Mouse (Mus musculus): ENCODE results near the gene Armc2. TPM values are rescaled to one million over a fixed set of nuclear protein-coding genes. Genes with fewer than 3 reads are reported as not detected.

Armc2 gene
- polyA plus RNA-seq, 1 experiment from 2014 or later, result 2.4 TPM

GRCm38 (mm10) chr10:41880206-41880605 lies 138.0 kb downstream of the Armc2 start:
- WGBS, result 43% methylated on average over 4 of the region's 4 CpGs
- DNase-seq (ENCODE audit: low spot score), result no peak
- ATAC-seq (replicated peaks; ENCODE audit: insufficient number of reproducible peaks, low FRiP score, low TSS enrichment, low read depth), result no peak

DNA sequence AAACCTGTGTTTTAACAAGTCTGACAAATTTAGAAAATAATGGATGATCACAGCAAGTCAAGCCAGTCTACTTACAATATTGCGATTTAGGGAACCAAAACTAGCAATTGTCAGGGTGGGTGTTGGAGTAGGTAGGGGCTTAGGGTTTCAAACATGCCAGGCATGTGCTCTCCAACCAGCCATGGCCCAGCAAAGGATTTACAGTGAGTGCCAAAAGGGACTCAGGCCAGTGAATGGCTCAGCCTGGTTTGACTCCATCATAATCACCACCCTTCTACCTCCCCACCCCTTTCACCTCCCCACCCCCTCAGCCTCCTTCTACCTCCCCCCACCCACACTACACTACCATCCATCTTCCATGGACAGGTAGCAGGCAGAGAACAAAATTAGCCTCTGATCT lies 138.6 kb downstream of the Armc2 start:
- Histone ChIP-seq H3K4me1 (ENCODE audit: control insufficient read depth, insufficient read depth, low read length) (no peaks in the 10 kb centered on the region), H3K4me3 (ENCODE audit: low read depth, low read length) (no peak overlapping the region), H3K27me3 (ENCODE audit: control insufficient read depth, insufficient read depth, low read length) (no peaks in the 10 kb centered on the region), H3K9me3 (replicated peaks; ENCODE audit: control insufficient read depth, low read length) (no peaks in the 10 kb centered on the region), H3K9ac (replicated peaks; ENCODE audit: low read length) (no peak overlapping the region), H3K4me2 (ENCODE audit: low read depth, low read length) (no peak overlapping the region), H3K36me3 (replicated peaks; ENCODE audit: control insufficient read depth, insufficient read depth, low read depth, low read length) (no peaks in the 10 kb centered on the region), H3K27ac (replicated peaks; ENCODE audit: low read depth, low read length) (no peak overlapping the region)
- 83% methylated on average over 1 of the region's 1 CpGs for WGBS
- ATAC-seq (replicated peaks; ENCODE audit: insufficient number of reproducible peaks, low FRiP score, low TSS enrichment, low read depth) (no peak), DNase-seq (ENCODE audit: low spot score) (no peak)

More at GRCm38 (mm10) chr10:41880206-41880605, 138.0 kb downstream of the Armc2 start:
- H3K27ac ChIP-seq (replicated peaks; ENCODE audit: low read depth, low read length), result no peak overlapping the region
- no peak overlapping the region for H3K4me3 ChIP-seq (ENCODE audit: low read depth, low read length)
- H3K27me3 ChIP-seq (ENCODE audit: control insufficient read depth, insufficient read depth, low read length), result no peaks in the 10 kb centered on the region
- no peaks in the 10 kb centered on the region for H3K36me3 ChIP-seq (replicated peaks; ENCODE audit: control insufficient read depth, insufficient read depth, low read depth, low read length)
- H3K9me3 ChIP-seq (replicated peaks; ENCODE audit: control insufficient read depth, low read length), result no peaks in the 10 kb centered on the region
- no peak overlapping the region for H3K9ac ChIP-seq (replicated peaks; ENCODE audit: low read length)
- no peaks in the 10 kb centered on the region for H3K4me1 ChIP-seq (ENCODE audit: control insufficient read depth, insufficient read depth, low read length)
- H3K4me2 ChIP-seq (ENCODE audit: low read depth, low read length), result no peak overlapping the region

- DNase-seq (ENCODE audit: low spot score) (no peak), ATAC-seq (replicated peaks; ENCODE audit: insufficient number of reproducible peaks, low FRiP score, low TSS enrichment, low read depth) (no peak)
- WGBS, result 87% methylated on average over 11 of the region's 11 CpGs
- Histone ChIP-seq H3K36me3 (replicated peaks; ENCODE audit: control insufficient read depth, insufficient read depth, low read depth, low read length) (no peaks in the 10 kb centered on the region), H3K4me1 (ENCODE audit: control insufficient read depth, insufficient read depth, low read length) (no peaks in the 10 kb centered on the region), H3K27ac (replicated peaks; ENCODE audit: low read depth, low read length) (no peak overlapping the region), H3K4me2 (ENCODE audit: low read depth, low read length) (no peak overlapping the region), H3K4me3 (ENCODE audit: low read depth, low read length) (no peak overlapping the region), H3K9ac (replicated peaks; ENCODE audit: low read length) (no peak overlapping the region), H3K9me3 (replicated peaks; ENCODE audit: control insufficient read depth, low read length) (no peaks in the 10 kb centered on the region), H3K27me3 (ENCODE audit: control insufficient read depth, insufficient read depth, low read length) (no peaks in the 10 kb centered on the region)
Measured at GRCm38 (mm10) chr10:41878344-41878743, 139.9 kb downstream of the Armc2 start.

DNA sequence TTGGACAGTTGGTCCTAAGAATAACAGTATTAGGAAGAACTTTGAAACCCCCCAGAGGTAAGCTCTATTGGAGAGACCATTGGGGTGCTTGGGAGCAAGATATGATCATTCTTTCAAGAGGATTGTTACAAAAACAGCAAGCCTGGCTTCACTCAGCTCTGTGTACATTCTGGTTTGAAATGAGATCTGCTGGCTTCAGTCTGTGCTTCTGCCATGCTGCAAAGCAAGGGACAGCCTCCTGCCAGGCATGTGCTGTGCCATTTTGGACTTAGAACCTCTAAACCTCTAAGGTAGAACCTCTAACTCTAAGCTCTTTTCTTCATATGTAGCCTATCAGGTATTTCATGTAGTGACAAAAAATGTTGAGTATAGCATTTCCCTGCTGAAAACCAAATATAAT lies 142.6 kb downstream of the Armc2 start:
- no peaks in the 10 kb centered on the region for H3K4me1 ChIP-seq (ENCODE audit: control insufficient read depth, insufficient read depth, low read length)
- no peak for ATAC-seq (replicated peaks; ENCODE audit: insufficient number of reproducible peaks, low FRiP score, low TSS enrichment, low read depth)
- no peaks in the 10 kb centered on the region for H3K9me3 ChIP-seq (replicated peaks; ENCODE audit: control insufficient read depth, low read length)
- no peaks in the 10 kb centered on the region for H3K27me3 ChIP-seq (ENCODE audit: control insufficient read depth, insufficient read depth, low read length)
- no peak overlapping the region for H3K9ac ChIP-seq (replicated peaks; ENCODE audit: low read length)
- no peak overlapping the region for H3K27ac ChIP-seq (replicated peaks; ENCODE audit: low read depth, low read length)
- no peak for DNase-seq (ENCODE audit: low spot score)
- H3K4me3 ChIP-seq (ENCODE audit: low read depth, low read length), result no peak overlapping the region
- H3K36me3 ChIP-seq (replicated peaks; ENCODE audit: control insufficient read depth, insufficient read depth, low read depth, low read length), result no peaks in the 10 kb centered on the region
- H3K4me2 ChIP-seq (ENCODE audit: low read depth, low read length), result no peak overlapping the region

- WGBS, result 63% methylated on average over 2 of the region's 2 CpGs
- DNase-seq (ENCODE audit: low spot score), result no peak
- Histone ChIP-seq H3K4me3 (ENCODE audit: low read depth, low read length) (no peak overlapping the region), H3K4me1 (ENCODE audit: control insufficient read depth, insufficient read depth, low read length) (no peaks in the 10 kb centered on the region), H3K27ac (replicated peaks; ENCODE audit: low read depth, low read length) (no peak overlapping the region), H3K4me2 (ENCODE audit: low read depth, low read length) (no peak overlapping the region), H3K9ac (replicated peaks; ENCODE audit: low read length) (no peak overlapping the region), H3K27me3 (ENCODE audit: control insufficient read depth, insufficient read depth, low read length) (no peaks in the 10 kb centered on the region), H3K36me3 (replicated peaks; ENCODE audit: control insufficient read depth, insufficient read depth, low read depth, low read length) (no peaks in the 10 kb centered on the region), H3K9me3 (replicated peaks; ENCODE audit: control insufficient read depth, low read length) (no peaks in the 10 kb centered on the region)
- ATAC-seq (replicated peaks; ENCODE audit: insufficient number of reproducible peaks, low FRiP score, low TSS enrichment, low read depth), result no peak
Measured at GRCm38 (mm10) chr10:41871564-41871963, 146.7 kb downstream of the Armc2 start.

DNA sequence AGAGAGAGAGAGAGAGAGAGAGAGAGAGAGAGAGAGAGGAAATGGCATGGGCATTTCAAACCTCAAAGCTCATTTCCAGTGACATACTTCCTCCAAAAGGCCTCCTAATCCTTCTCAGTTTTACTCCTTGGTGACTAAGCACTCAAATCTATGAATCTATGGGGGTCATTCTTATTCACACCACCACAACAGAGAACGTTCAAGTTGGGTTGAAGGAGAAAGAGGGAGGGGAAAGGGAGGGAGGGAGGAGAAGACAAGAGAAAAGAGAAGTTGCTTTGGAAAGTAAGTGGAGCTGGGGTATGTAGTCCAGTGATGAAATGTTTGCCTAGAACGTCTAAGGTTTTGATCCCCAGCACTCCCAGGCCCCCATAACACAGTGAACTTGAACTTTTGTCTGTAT lies 148.1 kb downstream of the Armc2 start:
- no peaks in the 10 kb centered on the region for H3K9me3 ChIP-seq (replicated peaks; ENCODE audit: control insufficient read depth, low read length)
- DNase-seq (ENCODE audit: low spot score), result no peak
- 60% methylated on average over 2 of the region's 2 CpGs for WGBS

GRCm38 (mm10) chr10:41867956-41868355 lies 150.3 kb downstream of the Armc2 start:
- H3K4me2 ChIP-seq (ENCODE audit: low read depth, low read length), result no peak overlapping the region
- H3K27ac ChIP-seq (replicated peaks; ENCODE audit: low read depth, low read length), result no peak overlapping the region
- no peak for ATAC-seq (replicated peaks; ENCODE audit: insufficient number of reproducible peaks, low FRiP score, low TSS enrichment, low read depth)
- no peaks in the 10 kb centered on the region for H3K4me1 ChIP-seq (ENCODE audit: control insufficient read depth, insufficient read depth, low read length)
- DNase-seq (ENCODE audit: low spot score), result no peak
- no peaks in the 10 kb centered on the region for H3K36me3 ChIP-seq (replicated peaks; ENCODE audit: control insufficient read depth, insufficient read depth, low read depth, low read length)
- WGBS, result 81% methylated on average over 5 of the region's 5 CpGs
- H3K9me3 ChIP-seq (replicated peaks; ENCODE audit: control insufficient read depth, low read length), result no peaks in the 10 kb centered on the region
- H3K27me3 ChIP-seq (ENCODE audit: control insufficient read depth, insufficient read depth, low read length), result no peaks in the 10 kb centered on the region
- H3K4me3 ChIP-seq (ENCODE audit: low read depth, low read length), result no peak overlapping the region
- H3K9ac ChIP-seq (replicated peaks; ENCODE audit: low read length), result no peak overlapping the region

More for the DNA sequence above, 148.1 kb downstream of the Armc2 start:
- H3K36me3 ChIP-seq (replicated peaks; ENCODE audit: control insufficient read depth, insufficient read depth, low read depth, low read length), result no peaks in the 10 kb centered on the region
- ATAC-seq (replicated peaks; ENCODE audit: insufficient number of reproducible peaks, low FRiP score, low TSS enrichment, low read depth), result no peak
- no peak overlapping the region for H3K4me2 ChIP-seq (ENCODE audit: low read depth, low read length)
- no peak overlapping the region for H3K9ac ChIP-seq (replicated peaks; ENCODE audit: low read length)
- H3K4me1 ChIP-seq (ENCODE audit: control insufficient read depth, insufficient read depth, low read length), result no peaks in the 10 kb centered on the region
- H3K27me3 ChIP-seq (ENCODE audit: control insufficient read depth, insufficient read depth, low read length), result no peaks in the 10 kb centered on the region
- H3K4me3 ChIP-seq (ENCODE audit: low read depth, low read length), result no peak overlapping the region
- H3K27ac ChIP-seq (replicated peaks; ENCODE audit: low read depth, low read length), result no peak overlapping the region

- no peak for ATAC-seq (replicated peaks; ENCODE audit: insufficient number of reproducible peaks, low FRiP score, low TSS enrichment, low read depth)
- Histone ChIP-seq H3K27ac (replicated peaks; ENCODE audit: low read depth, low read length) (no peak overlapping the region), H3K9me3 (replicated peaks; ENCODE audit: control insufficient read depth, low read length) (no peaks in the 10 kb centered on the region), H3K9ac (replicated peaks; ENCODE audit: low read length) (no peak overlapping the region), H3K27me3 (ENCODE audit: control insufficient read depth, insufficient read depth, low read length) (no peaks in the 10 kb centered on the region), H3K36me3 (replicated peaks; ENCODE audit: control insufficient read depth, insufficient read depth, low read depth, low read length) (no peaks in the 10 kb centered on the region), H3K4me3 (ENCODE audit: low read depth, low read length) (no peak overlapping the region), H3K4me2 (ENCODE audit: low read depth, low read length) (no peak overlapping the region), H3K4me1 (ENCODE audit: control insufficient read depth, insufficient read depth, low read length) (no peaks in the 10 kb centered on the region)
- DNase-seq (ENCODE audit: low spot score), result no peak
Measured at GRCm38 (mm10) chr10:41866838-41867154, 151.4 kb downstream of the Armc2 start.
